Mouse (Mus musculus): ENCODE measurements around the gene C1s2.
"Not testable (repeated sequence)": the region's sequence is repeated elsewhere in the genome, so short reads cannot be mapped to it uniquely, and the experiment has no call there.

The C1s2 gene

DNA sequence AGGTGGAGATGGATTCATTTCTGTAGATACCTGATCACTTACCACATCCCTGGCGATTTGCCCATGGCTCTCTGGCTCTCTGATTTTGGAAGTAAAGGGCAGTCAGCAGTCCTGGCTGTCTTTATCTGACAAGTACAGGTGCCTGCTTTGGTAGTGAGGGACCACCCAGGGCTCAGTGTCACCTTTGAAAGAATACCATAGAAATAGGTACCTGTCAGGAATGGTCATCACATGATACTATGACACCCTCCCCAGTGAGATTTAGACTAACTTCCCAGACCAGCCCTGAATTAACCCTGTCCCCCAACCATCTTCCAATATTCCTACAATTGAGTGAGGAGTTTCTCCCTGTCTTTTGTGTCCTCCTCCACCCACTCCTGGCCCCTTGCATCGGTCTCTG is at the start of gene C1s2:
C1s2 (minus strand) TSS at position 101 of the 400 bp plus-strand sequence.
- not testable (repeated sequence) for DNase-seq (ENCODE audit: low read depth, low spot score)

DNA sequence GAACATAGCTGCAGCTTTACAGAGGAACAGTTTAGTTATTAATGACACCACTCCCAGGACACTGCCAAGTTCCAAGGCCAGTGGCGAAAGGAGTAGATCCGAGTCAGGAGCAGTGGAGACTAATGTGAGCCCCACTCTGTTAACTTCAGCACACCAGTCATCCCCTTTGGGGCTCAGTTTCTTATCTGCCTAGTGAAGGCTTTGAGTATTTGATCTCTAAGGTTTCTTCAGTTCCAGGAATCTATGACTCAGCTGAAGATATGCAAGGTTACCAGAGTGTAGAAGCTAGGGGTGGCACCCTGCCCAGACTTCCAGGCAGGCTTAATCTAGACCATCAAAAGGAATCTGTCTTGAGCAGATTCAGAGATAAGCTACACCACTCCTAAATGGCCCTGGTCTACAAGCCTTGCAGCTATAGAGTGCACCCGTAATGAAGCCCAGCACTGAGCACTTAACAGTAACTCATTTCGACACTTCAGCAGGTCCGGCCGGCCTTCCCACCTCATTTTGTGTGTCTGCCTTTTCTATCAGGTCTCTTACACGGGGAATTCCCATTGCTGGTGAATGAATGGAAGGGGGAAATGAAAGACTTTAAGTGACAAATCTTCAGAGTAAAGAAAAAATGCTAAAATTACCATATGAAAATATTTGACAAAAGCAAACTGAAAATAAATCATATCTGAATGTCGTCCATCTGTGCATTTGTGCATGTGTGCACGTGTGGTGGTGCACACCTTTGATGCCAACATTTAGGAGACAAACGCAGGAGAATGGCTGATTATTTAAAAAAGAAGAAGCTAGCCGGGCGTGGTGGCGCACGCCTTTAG is 47.9 kb upstream of the C1s2 start:
- no peak for DNase-seq (ENCODE audit: low read depth, low spot score)

DNA sequence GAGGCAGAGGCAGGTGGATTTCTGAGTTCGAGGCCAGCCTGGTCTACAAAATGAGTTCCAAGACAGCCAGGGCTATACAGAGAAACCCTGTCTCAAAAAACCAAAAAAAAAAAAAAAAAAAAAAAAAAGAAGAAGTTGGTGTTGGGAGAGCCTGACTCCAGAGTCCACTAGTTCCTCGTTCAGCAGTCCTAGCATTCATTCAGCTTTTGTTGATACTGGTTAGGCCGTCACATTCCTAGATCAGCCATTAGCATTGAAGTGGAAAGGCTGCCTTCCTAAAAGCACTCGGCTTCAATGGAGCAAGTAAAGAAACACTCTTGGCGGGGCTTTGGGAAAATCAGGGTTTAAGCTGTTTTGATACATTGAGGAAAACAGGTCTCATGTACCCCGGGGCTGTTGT is 46.4 kb upstream of the C1s2 start:
- not testable (repeated sequence) for DNase-seq (ENCODE audit: low read depth, low spot score)

DNA sequence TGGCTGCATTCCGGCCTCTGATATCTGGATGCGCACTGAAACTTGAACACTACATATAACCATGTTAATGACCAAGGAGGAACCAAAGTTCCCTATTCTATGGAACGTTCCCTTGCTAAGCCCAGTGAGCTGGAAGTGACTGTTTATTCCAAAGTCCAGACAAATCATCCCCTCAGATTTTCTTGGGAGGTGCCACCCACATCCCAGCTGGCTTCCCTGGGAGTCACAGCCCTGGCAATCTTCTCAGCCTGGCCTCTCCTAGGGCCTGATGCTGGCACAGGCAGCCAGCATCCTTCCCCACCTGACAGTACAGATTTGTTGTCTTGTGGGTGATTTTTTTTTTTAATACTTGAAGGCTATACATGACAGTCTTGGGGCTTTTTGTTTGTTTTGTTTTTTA is 43.6 kb upstream of the C1s2 start:
- no peak for DNase-seq (ENCODE audit: low read depth, low spot score)

DNA sequence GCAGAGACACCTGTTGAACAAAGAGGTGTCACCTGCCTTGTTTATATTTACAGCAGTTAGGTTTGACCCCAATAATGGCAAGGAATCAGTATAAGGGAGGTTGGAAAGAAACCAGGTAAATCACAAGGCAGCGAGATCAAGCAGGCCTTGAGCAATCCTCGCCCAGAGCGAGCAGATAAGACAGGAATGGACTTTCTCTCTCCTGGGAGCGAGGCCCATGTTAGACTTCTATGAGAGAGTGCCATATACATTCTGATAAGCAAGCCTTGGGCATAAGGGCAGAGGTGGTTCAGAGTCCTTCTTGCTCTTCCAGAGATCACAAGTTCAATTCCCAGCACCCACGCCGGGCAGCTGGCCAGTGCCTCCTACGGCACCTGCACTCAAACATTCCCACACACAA is 42.9 kb upstream of the C1s2 start:
- no peak for DNase-seq (ENCODE audit: low read depth, low spot score)

DNA sequence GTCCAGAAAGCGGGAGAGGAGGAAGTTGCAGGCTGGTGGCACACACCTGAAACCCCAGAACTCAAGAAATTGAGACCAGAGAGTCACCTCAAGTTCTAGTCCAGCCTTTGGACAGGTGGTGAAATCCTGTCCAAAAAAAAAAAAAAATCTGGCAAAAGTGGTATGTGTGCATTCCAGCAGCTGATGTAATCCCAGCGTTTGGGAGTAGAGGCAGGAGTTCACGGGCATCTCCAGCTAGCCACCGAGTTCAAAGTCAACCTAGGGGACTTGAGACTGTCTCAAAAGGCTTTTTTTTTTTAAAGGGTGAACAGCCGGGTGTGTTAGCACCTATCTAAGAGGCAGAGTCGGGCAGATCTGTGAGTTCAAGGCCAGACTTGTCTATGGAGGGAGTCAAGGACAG is 40.3 kb upstream of the C1s2 start:
- DNase-seq (ENCODE audit: low read depth, low spot score): no peak

DNA sequence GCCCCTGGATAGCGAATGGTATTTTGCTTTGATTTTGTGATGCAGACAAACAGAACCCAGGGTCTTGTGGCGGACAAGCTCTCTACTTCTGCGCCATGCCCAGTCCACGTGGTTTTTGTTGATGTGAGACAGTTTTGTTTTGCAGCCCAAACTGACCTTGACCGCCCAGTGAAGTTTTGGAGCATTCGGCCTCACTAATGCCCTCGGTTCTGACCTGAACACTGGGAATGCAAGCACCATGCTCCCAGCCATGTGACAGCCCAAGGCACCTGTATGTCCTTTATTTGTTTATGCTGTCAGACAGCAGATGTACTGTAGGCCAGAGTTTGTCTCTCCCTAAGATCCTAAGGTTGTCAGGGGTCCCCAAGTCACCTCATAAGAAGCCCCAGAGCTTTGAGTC is 38.7 kb upstream of the C1s2 start:
- no peak for DNase-seq (ENCODE audit: low read depth, low spot score)

DNA sequence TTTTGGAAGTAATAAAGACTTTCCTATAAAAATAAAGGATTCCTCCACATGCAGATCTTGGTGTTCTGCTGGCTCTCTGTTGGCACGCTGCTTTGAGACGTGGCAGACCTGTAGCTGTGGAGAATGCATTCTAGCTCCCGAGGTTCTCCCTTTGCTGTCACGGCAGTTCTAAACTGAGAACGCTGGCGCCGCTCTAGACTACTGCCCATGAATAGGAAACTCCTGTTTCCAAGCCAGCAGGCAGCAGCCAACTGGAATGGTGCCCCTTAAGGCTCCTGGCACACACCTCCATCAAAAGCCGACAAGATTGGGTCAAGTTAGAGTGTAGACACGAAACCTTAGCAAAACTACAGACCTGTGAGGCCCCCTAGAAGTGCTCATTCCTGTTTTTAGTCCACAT is 37.7 kb upstream of the C1s2 start:
- no peak for DNase-seq (ENCODE audit: low read depth, low spot score)

DNA sequence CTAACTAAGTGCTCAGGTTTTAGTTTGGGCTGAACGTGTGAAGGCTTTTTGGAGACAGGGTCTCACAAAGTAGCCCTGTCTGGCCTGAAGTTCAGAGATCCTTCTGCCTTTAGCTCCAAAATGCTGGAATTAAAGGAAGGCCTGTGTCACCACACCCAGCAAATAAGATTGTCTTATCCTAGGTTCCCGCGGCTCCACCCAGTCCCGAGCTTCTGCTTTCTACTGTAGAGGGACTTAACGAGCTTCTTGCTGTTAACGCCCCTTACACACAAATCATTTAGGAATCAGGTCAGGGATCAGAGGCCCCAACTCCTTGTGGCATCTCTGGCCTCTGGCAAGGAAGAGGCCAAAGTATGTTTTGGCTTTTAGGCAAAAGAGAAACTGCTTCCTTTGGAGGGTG is 36.2 kb upstream of the C1s2 start:
- DNase-seq (ENCODE audit: low read depth, low spot score): peak; percentile 26

DNA sequence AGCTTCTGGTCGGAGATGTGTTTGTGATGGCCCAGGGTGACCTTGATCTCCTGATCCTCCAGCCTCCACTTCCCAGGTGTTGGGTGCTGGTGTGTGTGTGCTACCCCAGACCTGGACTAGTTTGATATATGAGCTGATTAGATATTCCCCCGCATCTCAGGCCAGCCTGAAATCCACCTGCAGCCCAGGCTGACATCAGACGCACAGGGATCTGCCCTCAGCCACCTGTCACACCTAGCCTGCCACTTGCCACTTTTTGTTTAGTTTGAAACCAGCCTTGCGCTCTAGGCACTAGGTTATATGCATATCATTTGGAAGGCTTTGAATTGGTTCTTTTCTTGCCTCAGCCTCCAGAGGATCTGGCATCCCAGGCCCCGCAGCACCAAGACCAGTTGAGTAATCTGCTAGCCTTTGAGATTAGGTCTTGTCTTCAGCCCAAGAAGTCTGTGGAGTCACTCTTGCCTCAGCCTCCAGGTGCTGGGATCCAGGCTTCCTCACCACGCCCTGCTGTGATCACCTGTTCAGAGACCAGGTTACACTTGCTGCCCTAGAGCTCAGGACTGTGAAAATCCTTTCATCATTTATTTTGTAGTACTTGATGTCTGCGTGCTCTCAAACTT is 34.5 kb upstream of the C1s2 start:
- no peak for DNase-seq (ENCODE audit: low read depth, low spot score)

DNA sequence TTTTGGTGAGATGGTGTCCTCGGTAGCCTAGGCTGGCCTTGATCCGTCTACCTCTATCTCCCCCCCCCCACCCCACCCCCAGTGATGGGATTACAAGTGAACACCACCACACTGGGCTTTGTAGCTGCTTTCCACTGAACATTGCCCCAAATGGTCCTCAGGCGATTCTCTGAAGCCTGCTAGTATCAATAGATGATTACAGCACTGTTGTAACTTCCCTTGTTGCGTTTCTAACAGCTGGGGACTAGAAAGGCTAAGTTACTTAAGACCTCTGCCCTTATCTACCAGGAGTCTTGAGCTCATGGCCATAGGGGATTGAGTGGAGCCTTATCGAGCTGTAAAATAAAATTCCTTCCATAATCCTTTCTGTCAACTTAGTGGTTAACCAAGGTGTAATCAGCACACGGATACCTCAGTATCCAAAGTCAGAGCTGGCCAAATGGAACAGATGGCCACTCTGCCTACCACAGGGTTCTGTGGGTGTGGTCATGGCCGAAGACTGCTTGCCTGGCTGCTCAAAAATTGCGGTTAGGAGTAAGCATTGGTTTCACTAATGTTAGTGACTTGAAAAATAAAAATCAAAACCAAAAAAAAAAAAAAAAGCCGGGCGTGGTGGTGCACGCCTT is 33.5 kb upstream of the C1s2 start:
- no peak for DNase-seq (ENCODE audit: low read depth, low spot score)

DNA sequence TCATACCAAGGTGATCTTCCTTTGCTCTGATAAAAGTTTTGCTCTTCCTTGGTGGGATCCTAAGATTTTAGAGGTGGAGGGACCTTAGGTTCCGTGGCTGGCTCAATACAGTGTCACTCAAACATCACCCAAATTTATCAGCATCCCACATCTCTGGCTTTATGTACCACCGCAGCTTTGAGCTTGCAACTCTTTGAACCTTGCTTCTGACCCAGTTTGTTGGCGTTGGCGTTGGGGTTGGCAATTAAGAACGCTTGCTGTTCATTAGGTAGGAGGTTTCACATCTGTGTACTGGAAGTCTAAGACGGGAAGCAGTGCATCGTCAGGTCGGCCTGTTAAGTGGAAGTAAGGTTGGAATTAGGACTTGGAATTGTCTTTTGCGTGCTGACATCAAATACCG is 29.1 kb upstream of the C1s2 start:
- no peak for DNase-seq (ENCODE audit: low read depth, low spot score)

DNA sequence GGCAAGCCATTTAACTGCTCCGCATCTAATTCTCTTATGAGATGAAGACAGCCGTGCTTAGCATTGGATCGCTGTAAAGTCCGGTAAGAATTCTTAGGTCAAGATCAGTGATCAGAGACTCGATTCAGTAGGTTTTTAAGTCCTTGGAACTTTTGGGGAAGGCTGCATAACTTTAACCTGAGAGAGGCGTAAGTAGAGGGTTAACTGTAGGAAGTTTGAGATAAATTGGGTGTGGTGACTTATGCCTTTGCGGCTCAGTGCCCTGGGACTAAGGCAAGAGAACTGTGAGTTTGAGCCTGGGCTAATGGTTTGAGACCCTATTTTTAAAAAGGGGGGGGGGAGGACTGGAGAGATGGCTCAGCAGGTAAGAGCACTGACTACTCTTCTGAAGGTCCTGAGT is 28.4 kb upstream of the C1s2 start:
- DNase-seq (ENCODE audit: low read depth, low spot score): no peak

DNA sequence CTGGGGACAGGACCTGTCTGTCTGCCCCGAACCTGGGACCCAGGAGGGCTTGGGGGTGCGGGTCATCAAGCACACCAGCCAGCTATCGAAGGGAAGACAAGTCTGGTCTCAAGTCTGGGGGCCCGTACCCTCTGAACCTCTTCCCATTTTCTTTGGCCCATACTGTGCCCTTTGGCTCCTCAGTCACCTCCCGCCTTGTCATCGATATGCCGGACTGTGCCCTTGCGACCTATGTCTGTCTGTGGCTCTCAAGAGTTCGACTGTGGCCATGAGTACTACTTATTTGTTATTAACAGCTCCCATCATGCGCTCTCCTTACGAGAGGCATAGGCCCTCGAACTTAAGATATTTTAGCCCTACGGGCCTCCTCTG is 27.5 kb upstream of the C1s2 start:
- no peak for DNase-seq (ENCODE audit: low read depth, low spot score)

DNA sequence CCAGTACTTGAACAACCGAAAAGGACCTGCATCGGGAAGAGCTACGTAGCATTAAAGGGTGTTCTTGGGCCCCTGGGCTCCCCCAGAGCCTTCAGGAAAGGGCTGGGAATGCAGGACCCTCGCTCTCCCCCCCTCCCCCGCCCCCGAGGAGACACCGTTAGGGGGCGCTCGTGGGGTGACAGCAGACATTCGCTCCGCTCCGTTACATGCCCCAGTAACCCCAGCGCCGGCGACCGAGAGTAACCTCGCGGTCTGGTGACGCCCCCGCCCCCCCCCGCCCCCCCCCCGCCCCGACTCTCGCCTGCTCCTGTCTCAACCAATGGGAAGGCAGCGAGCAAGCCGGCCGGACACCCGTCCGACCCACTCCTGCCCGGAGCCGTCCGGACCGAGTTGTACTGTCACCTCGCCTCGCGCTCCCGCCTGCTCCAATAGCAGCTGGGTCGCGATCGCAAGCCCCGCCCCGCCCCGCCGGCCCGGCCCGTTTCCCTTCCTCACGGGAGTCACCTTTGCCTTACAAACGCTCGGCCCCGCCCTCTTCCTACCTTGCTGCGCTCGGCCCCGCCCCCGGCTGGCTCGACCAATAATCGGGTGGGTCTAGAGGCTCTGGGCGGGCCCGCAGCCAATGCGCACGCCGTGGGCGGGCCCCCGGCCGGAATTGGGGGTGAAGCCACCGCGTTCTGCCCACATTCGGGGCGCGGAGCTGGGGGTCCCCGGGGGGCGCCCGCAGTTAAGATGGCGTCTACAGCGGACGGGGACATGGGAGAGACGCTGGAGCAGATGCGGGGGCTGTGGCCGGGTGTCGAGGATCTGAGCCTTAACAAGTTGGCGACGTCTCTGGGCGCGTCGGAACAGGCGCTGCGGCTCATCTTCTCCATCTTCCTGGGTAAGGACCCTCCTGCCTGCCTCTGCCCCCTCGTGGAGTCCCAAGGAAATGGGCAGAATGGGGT is 26.9 kb upstream of the C1s2 start, which contains the start of gene Lpcat3:
Lpcat3 (plus strand) TSS at position 551 of the 947 bp plus-strand sequence.
- DNase-seq (ENCODE audit: low read depth, low spot score): peak; percentile 99

DNA sequence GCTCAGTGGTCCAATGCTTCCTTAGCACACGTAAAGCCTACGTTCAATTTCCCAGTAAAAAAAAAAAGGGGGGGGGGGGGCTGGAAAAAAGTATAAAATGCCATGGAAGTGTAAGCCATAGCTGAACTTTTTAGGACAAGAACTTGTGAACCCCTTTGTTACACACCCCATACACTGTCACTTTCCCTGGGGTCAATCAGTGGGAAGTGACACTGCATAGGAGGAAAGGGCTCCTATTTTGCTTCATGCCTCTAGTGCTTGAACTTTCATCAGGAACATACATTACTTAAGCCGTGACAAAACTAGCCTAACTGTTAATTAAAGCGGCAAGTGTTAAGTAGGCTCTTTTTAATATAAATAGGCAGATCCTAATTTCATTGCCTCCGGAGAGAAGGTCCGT is 26.1 kb upstream of the C1s2 start:
- no peak for DNase-seq (ENCODE audit: low read depth, low spot score)

DNA sequence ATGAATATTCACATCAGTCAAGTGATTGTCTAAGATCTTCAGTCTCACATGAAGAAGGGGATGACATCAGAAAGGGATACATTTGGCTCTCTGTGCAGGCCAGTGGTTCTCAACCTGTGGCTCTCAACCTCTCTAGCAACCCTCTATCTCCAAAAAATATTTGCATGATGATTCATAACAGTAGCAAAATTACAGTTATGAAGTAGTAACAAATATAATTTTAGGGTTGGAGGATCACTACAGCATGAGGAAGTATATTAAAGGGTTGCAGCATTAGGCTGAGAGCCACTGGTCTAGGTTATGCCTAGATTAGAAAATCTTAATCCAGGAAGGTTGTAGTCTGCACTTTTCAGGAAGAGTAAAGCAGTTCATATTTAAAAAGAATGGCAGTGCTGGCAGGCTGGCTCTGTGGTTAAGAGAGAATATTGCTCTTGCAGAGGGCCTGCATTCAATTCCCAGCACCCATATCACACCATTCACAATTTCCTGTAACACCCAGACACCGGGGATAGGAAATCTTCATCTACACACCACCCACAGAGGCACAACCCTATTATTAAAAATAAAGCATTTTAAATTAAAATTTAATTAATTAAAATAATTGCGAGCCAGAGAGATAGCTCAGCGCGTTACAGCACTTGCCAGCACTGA is 25.4 kb upstream of the C1s2 start:
- no peak for DNase-seq (ENCODE audit: low read depth, low spot score)

DNA sequence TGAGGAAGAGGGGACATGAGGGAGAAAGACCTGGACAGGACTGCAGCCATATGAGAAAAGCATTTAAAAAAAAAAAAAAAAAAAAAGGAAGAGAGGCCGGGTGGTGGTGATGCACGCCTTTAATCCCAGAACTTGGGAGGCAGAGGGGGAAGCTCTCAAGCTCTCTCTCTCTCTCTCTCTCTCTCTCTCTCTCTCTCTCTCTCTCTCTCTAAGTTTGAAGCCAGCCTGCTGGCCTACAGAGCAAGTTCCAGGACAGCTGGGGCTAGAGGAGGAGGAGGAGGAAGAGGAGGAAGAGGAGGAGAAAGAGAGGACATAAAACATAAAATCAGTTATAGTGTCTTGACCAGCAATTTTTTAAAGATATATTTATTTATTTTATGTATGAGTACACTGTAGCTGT is 22.2 kb upstream of the C1s2 start:
- DNase-seq (ENCODE audit: low read depth, low spot score): no peak

DNA sequence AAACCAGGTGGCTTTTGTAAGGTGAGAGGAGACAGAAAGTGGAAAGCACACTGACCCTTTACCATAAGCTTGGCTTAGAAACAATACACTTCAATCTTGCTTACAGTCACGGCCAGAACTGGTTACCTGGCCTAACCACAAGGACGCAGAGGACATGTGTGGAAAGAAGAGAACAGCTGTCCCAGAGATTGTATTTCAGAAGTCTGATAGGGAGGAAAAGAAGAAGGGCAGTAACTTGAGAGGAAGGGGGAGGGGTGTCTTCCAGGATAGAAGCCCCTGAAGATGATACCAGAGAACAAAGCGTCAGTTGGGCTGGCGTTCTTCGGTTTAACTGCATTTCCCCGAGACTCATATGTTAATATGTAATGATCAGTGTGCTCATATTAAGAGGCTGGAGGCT is 20.0 kb upstream of the C1s2 start:
- no peak for DNase-seq (ENCODE audit: low read depth, low spot score)

DNA sequence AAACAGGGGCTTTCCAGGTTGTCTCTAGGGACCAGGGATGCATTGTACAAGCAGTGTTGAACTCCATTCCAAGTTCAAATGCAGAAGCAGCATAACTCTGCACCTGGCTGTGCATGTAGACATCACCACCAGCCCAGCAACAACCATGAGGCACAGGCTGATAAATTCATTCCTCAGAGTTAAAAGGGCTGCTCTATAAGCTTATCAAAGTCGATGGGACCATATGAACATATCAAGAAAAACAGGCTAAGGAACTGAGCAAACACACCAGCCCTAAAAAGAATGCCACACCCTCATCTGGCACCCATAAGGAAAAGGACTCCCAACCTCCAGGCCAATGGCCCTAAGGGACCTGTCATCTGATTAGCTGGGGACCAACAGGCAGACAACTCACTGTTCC is 10.5 kb upstream of the C1s2 start:
- no peak for DNase-seq (ENCODE audit: low read depth, low spot score)

DNA sequence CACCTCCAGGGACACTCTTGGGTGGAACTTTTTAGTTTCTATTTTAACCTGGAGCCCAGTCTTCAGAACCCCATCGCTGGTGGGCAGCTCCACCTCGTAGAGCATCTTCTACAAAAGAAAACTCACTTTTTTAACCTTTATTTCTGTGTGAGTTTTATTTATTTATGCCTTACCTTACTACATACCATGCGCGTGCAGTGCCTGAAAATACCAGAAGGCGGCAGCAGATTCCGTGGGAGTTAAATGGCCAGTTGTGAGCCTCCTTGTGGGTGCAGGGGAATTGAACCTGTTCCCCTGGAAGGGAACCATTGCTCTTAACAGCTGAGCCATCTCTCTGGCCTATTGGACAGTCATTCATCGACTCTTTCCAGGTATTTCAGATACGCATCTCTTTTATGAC is 5.1 kb upstream of the C1s2 start:
- peak; percentile 88 for DNase-seq (ENCODE audit: low read depth, low spot score)

Data from ES-CJ7 (cell line).